Mouse (Mus musculus) testis, adult 2 months (tissue): Measurements from ENCODE around the gene Cfap73. TPM values are rescaled to one million over a fixed set of nuclear protein-coding genes. Genes with fewer than 3 reads are reported as not detected.

Source experiments
- H3K27ac ChIP-seq: fragments of 200-500 bp; 2 replicates; pipeline ENCODE4 v1.5.1; 2012; ENCODE audit warnings: low read depth, low read length; ENCODE audit not compliant: control insufficient read depth, insufficient read depth
- H3K27me3 ChIP-seq: fragments of 200-500 bp; 2 replicates; pipeline ENCODE4 v1.6.1; 2012; ENCODE audit warnings: mild to moderate bottlenecking, low read length, moderate library complexity; ENCODE audit not compliant: control insufficient read depth, insufficient read depth
- H3K36me3 ChIP-seq: fragments of 200-500 bp; 2 replicates; pipeline ENCODE4 v1.6.1; 2012; ENCODE audit warnings: mild to moderate bottlenecking, low read length; ENCODE audit not compliant: control insufficient read depth, insufficient read depth
- H3K4me1 ChIP-seq: fragments of 200-500 bp; 2 replicates; pipeline ENCODE4 v1.6.1; 2012; ENCODE audit warnings: low read length; ENCODE audit not compliant: control insufficient read depth, insufficient read depth
- H3K4me3 ChIP-seq: fragments of 200-500 bp; 2 replicates; pipeline ENCODE4 v1.5.1; 2012; ENCODE audit warnings: low read depth, mild to moderate bottlenecking, low read length, moderate library complexity, mixed read lengths; ENCODE audit not compliant: control insufficient read depth
- CTCF ChIP-seq: fragments of 200-500 bp; IDR thresholded peaks from 2 replicates; pipeline ENCODE4 v1.5.1; 2012; ENCODE audit warnings: low read depth, mild to moderate bottlenecking, inconsistent platforms, low read length, moderate library complexity; ENCODE audit not compliant: control insufficient read depth, insufficient read depth, insufficient replicate concordance
- POLR2A ChIP-seq: fragments of 200-500 bp; IDR thresholded peaks from 2 replicates; pipeline ENCODE4 v1.6.1; 2012; ENCODE audit warnings: low read depth, mild to moderate bottlenecking, inconsistent platforms, low read length, moderate library complexity; ENCODE audit not compliant: control insufficient read depth
- polyA plus RNA-seq: library from polyadenylated mRNA; depleted of rRNA; stranded (reverse); fragments of >200 nt; gene quantifications from 2 replicates; pipeline ENCODE4 v1.2.3, GENCODE M21; 2012

Cfap73 gene
- polyA plus RNA-seq, 1 experiment: 6.4 TPM

DNA sequence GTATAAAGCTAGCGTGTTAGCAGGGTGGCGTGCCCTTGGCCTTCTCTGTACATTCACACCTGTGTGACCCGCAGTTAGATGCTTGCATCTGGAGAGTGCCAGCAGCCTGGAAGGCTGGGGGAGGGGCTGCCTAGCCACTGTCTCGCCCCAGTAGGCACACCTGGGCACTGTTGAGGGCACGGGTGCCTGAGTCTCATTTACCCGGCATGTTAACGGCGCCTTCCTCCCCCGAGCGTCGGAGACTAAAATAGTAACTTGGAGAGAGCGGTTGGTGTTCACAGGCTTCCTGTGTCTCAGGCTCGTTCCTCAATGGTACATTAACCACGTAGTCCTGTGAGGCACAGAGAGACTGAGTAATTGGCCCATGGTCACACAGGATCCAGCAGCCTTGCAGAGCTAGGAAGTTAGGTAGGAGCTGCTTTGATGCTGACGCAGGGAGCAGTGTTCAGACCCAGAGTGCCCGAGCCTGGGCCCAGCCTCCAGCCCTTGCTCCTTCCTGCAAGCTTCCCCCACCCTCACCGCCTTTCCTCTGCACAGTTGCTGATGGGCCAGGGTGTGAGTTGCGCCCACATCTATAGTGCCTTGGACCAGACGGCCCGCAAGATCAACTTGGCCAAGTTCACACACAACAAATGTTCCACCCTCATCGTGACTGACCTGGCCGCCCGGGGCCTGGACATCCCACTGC, 12.8 kb downstream of the Cfap73 start:
- Histone ChIP-seq H3K4me1 (peaks cover 7% of the 10 kb centered on the region), H3K27me3 (no peaks in the 10 kb centered on the region), H3K27ac (no peak overlapping the region), H3K4me3 (no peak overlapping the region), H3K36me3 (peaks cover 2% of the 10 kb centered on the region)
- TF ChIP-seq CTCF (no peak), POLR2A (no peak)

DNA sequence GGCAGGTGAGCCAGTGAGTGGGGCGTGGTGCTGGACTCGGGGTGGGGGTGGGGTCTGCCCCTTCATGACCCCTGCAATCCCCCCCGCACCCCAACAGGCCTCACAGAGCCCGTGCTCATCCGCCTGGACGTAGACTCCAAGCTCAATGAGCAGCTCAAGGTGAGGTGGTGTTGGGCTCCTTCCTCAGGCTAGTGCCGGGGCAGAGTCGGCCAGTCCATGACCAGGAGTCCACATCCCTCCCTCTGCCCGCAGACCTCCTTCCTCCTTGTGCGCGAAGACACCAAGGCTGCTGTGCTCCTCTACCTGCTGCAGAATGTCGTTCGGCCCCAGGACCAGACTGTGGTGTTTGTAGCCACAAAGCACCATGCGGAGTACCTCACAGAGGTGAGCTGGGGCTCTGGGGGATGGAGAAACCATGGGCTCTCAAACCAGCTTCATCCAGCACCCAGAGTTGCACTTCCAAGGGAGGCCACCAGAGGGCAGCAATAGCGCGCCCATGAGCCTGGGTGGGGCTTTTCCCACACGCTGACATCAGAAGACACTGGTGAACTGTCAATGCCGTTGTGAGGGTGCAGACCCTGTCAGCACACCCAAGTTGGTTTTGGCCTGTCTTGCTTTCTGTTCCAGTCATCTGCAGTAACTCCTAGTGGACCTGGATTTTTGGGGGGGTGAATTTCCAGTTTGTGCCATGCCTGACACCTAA, 13.5 kb downstream of the Cfap73 start:
- H3K36me3 ChIP-seq: peaks cover 2% of the 10 kb centered on the region
- H3K4me1 ChIP-seq: peaks cover 2% of the 10 kb centered on the region; the same call in 1 of the 2 replicates
- no peak overlapping the region for H3K27ac ChIP-seq
- TF ChIP-seq CTCF (peak; percentile 92), POLR2A (no peak)
- no peak overlapping the region for H3K4me3 ChIP-seq
- no peaks in the 10 kb centered on the region for H3K27me3 ChIP-seq

DNA sequence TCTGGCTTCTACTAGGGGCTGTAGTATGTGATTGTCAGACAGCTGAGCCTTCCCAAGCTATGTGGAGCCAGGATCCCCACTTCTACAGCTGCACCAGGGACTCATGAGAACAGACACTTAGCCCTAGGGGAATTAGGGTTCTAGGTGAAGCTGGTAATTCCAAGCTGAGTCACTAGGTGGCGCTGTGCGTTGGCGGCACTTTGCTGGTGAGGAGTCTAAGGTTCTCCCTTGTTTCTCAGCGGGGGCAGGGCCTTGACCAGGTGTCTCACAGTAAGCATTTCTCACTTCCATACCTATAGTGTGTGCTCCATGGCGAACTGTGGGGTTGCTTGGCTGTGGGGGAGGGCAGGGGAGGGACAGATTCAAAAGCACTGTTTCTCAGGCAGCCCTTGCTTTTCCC, 14.8 kb downstream of the Cfap73 start:
- peaks cover 2% of the 10 kb centered on the region; the same call in 1 of the 2 replicates for H3K4me1 ChIP-seq
- TF ChIP-seq POLR2A: no peak
- TF ChIP-seq CTCF: peak; percentile 96; the same call in 1 of the 2 replicates
- H3K27ac ChIP-seq: no peak overlapping the region
- peaks cover 2% of the 10 kb centered on the region for H3K36me3 ChIP-seq
- H3K4me3 ChIP-seq: no peak overlapping the region
- H3K27me3 ChIP-seq: no peaks in the 10 kb centered on the region

DNA sequence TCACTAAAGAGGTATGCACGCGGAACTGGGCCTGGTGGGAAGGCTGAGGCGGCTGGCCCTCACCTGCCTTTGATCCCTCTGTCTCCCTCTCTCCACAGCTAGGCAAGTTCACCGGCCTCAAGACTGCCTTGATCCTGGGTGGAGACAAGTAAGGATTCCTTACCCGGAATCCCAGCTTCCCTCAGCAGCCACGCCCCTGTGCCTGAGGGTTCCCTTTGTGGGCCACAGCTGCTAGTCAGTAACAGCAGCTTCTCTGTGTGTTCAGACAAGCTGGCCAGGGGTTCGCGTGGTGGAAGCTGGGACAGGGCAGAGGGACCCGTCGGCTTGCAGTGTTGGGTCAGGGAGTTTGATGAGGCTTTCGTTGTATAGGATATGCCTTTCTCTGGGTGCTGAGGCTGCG, 15.3 kb downstream of the Cfap73 start:
- Histone ChIP-seq H3K4me3 (no peak overlapping the region), H3K27ac (no peak overlapping the region), H3K27me3 (no peaks in the 10 kb centered on the region), H3K4me1 (peaks cover 6% of the 10 kb centered on the region), H3K36me3 (peaks cover 2% of the 10 kb centered on the region)
- TF ChIP-seq CTCF: no peak
- TF ChIP-seq POLR2A: no peak

DNA sequence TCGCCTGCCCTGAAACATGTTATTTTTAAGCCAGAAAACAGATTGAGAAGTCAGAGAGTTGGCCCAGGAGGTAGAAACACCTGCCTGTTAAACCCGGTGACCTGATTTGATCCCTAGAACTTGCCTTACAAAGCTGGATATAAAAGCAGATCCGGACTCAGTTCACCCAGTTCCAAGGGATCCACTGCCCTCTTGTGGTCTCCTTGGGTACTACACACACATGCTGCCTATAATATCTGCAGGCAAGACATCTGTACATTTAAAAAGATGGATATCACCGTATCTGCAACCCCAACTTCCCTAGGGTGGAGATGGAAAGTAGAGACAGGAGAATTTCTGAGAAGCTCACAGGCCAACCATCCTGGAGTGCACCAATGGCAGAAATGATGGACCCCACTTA, 18.1 kb downstream of the Cfap73 start:
- Histone ChIP-seq H3K27ac (no peak overlapping the region), H3K36me3 (peaks cover 2% of the 10 kb centered on the region; the same call in 1 of the 2 replicates), H3K27me3 (no peaks in the 10 kb centered on the region), H3K4me1 (peaks cover 19% of the 10 kb centered on the region), H3K4me3 (no peak overlapping the region)
- TF ChIP-seq CTCF: no peak
- TF ChIP-seq POLR2A: no peak

DNA sequence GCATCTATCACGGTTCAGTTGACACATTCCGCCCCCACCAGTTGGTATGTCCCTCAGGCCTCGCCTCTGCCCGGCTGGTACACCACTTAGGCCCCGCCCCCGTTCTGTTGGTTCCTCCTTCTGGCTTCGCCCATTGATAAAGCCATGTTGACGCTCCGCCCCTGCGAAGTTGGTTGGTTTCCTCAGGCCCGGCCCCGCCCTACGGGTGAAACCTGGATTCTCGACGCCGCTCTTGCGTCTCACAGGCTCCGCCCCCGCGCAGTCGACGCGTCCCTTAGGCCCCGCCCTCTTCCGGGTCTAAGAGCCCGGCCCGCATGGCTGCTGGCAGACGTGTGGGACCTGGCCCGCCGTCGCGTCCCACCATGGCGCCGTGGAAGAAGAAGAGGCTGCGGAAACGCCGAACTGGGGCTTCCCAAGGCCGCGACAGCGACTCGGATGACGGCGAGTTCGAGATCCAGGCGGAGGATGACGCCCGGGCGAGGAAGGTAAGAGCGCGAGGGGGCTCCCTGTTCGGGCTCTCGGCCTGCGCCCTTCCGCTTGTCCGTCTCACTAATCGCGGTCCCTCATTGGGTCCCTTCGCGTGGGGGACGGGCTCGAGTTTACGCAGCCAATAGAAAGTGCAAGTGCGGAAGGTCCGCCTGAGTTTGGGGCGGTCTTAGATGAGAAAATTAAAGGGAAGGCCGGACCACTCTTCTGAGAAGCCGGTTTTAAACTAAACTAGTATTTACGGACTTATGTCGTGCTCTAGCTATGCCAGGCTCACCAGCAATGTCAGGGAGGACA, 21.0 kb downstream of the Cfap73 start:
- H3K4me3 ChIP-seq: peak overlapping the region; percentile 96
- H3K27me3 ChIP-seq: no peaks in the 10 kb centered on the region
- peak overlapping the region; percentile 92 for H3K27ac ChIP-seq
- peaks cover under 1% of the 10 kb centered on the region; the same call in 1 of the 2 replicates for H3K36me3 ChIP-seq
- H3K4me1 ChIP-seq: peaks cover 17% of the 10 kb centered on the region
- TF ChIP-seq CTCF (no peak), POLR2A (peak; percentile 83)

DNA sequence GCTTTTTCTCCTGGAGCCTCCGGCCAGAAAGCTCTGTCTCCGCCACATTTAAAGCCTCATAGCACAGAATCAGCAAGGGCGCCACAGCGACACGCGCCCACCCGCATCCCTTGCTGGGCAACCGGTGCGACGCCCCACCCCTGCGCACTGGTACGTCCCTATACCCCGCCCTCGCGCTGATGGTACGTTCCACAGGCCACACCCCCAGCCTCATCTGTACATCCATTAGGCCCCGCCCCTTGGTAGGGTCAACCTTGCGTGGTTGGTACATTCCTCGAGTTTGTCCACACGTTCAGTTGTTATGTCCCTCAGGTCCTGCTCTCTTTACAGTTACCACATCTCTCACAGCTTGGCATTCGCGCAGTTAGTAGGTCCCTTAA, 21.6 kb downstream of the Cfap73 start, which contains the start of the genes Rita1 and Ddx54:
Gene Rita1, minus strand, starts transcription at position 148 of the 380 bp plus-strand sequence.
Gene Ddx54, plus strand, starts transcription at position 298 of the 380 bp plus-strand sequence.
- H3K4me3 ChIP-seq: peak within 1 kb of the TSS; percentile 96
- TF ChIP-seq POLR2A: peak; percentile 65; the same call in 1 of the 2 replicates
- TF ChIP-seq CTCF: no peak
- peak within 1 kb of the TSS; percentile 92 for H3K27ac ChIP-seq
- no peaks in the 10 kb centered on the region for H3K27me3 ChIP-seq
- H3K36me3 ChIP-seq: no peaks in the 10 kb centered on the region
- peaks cover 17% of the 10 kb centered on the region for H3K4me1 ChIP-seq
